Mouse (Mus musculus): Measurements from ENCODE around the gene Rab23.

The Rab23 gene

GRCm38 (mm10) chr1:33719733-33720225 lies at the start of gene Rab23:
TSS of gene Rab23 (plus strand) at chr1:33719887.
- peak; percentile 88 for DNase-seq (ENCODE audit: low read depth, low spot score)

- DNase-seq (ENCODE audit: low read depth, low spot score) = peak; percentile 77
Observed at GRCm38 (mm10) chr1:33670164-33670616, 49.5 kb upstream of the Rab23 start.

GRCm38 (mm10) chr1:33671441-33671840 lies 48.2 kb upstream of the Rab23 start:
- DNase-seq (ENCODE audit: low read depth, low spot score) = no peak

GRCm38 (mm10) chr1:33672083-33672482 lies 47.6 kb upstream of the Rab23 start:
- no peak for DNase-seq (ENCODE audit: low read depth, low spot score)

- DNase-seq (ENCODE audit: low read depth, low spot score) = peak; percentile 67
Observed at GRCm38 (mm10) chr1:33672514-33672913, 47.2 kb upstream of the Rab23 start.

- DNase-seq (ENCODE audit: low read depth, low spot score) = no peak
Observed at GRCm38 (mm10) chr1:33673158-33673960, 46.3 kb upstream of the Rab23 start.

- peak; percentile 61 for DNase-seq (ENCODE audit: low read depth, low spot score)
Observed at GRCm38 (mm10) chr1:33680435-33680834, 39.3 kb upstream of the Rab23 start.

GRCm38 (mm10) chr1:33680890-33681289 lies 38.8 kb upstream of the Rab23 start:
- DNase-seq (ENCODE audit: low read depth, low spot score) = no peak

- DNase-seq (ENCODE audit: low read depth, low spot score) = peak; percentile 64
Observed at GRCm38 (mm10) chr1:33684459-33684858, 35.2 kb upstream of the Rab23 start.

- no peak for DNase-seq (ENCODE audit: low read depth, low spot score)
Observed at GRCm38 (mm10) chr1:33688810-33689209, 30.9 kb upstream of the Rab23 start.

- DNase-seq (ENCODE audit: low read depth, low spot score) = no peak
Observed at GRCm38 (mm10) chr1:33689446-33690086, 30.1 kb upstream of the Rab23 start.

- peak; percentile 45 for DNase-seq (ENCODE audit: low read depth, low spot score)
Observed at GRCm38 (mm10) chr1:33690087-33690448, 29.6 kb upstream of the Rab23 start.

- DNase-seq (ENCODE audit: low read depth, low spot score) = no peak
Observed at GRCm38 (mm10) chr1:33693893-33694292, 25.8 kb upstream of the Rab23 start.

- no peak for DNase-seq (ENCODE audit: low read depth, low spot score)
Observed at GRCm38 (mm10) chr1:33696016-33696415, 23.7 kb upstream of the Rab23 start.

- no peak for DNase-seq (ENCODE audit: low read depth, low spot score)
Observed at GRCm38 (mm10) chr1:33701244-33701643, 18.4 kb upstream of the Rab23 start.

- DNase-seq (ENCODE audit: low read depth, low spot score) = no peak
Observed at GRCm38 (mm10) chr1:33709615-33710014, 10.1 kb upstream of the Rab23 start.

GRCm38 (mm10) chr1:33712026-33712425 lies 7.7 kb upstream of the Rab23 start:
- DNase-seq (ENCODE audit: low read depth, low spot score) = no peak

- peak; percentile 92 for DNase-seq (ENCODE audit: low read depth, low spot score)
Observed at GRCm38 (mm10) chr1:33714796-33715195, 4.9 kb upstream of the Rab23 start.

GRCm38 (mm10) chr1:33717636-33718035 lies 2.1 kb upstream of the Rab23 start:
- no peak for DNase-seq (ENCODE audit: low read depth, low spot score)

GRCm38 (mm10) chr1:33720231-33720630 lies 544 bp downstream of the Rab23 start:
- DNase-seq (ENCODE audit: low read depth, low spot score) = peak; percentile 70

- peak; percentile 26 for DNase-seq (ENCODE audit: low read depth, low spot score)
Observed at GRCm38 (mm10) chr1:33721020-33721419, 1.3 kb downstream of the Rab23 start.

GRCm38 (mm10) chr1:33724516-33724915 lies 4.8 kb downstream of the Rab23 start:
- no peak for DNase-seq (ENCODE audit: low read depth, low spot score)

GRCm38 (mm10) chr1:33725086-33725485 lies 5.4 kb downstream of the Rab23 start:
- no peak for DNase-seq (ENCODE audit: low read depth, low spot score)
